Mouse (Mus musculus) 3T3-L1 (cell line): ENCODE measurements around the gene Zfp593.

Experiments used
- DNase-seq: peaks from one replicate; pipeline ENCODE4 v3.0.0-alpha.2; 2015; ENCODE audit warnings: low read depth, low spot score

The Zfp593 gene

GRCm38 (mm10) chr4:134245148-134245843 lies at the start of gene Zfp593:
Gene Zfp593 (minus strand): TSS chr4:134245592.
- DNase-seq, result peak; percentile 90

GRCm38 (mm10) chr4:134293692-134294163 lies 48.3 kb upstream of the Zfp593 start:
- DNase-seq, result no peak

- no peak for DNase-seq
These were observed 47.8 kb upstream of the Zfp593 start for GRCm38 (mm10) chr4:134293061-134293691.

GRCm38 (mm10) chr4:134292067-134292466 lies 46.7 kb upstream of the Zfp593 start:
- DNase-seq, result peak; percentile 85

- DNase-seq, result peak; percentile 55
These were observed 43.2 kb upstream of the Zfp593 start for GRCm38 (mm10) chr4:134288397-134289256.

- peak; percentile 83 for DNase-seq
These were observed 42.2 kb upstream of the Zfp593 start, which contains the start of gene Pdik1l for GRCm38 (mm10) chr4:134287575-134288025. Gene Pdik1l (minus strand): TSS chr4:134287895.

- peak; percentile 71 for DNase-seq
These were observed 41.8 kb upstream of the Zfp593 start for GRCm38 (mm10) chr4:134287168-134287564.

GRCm38 (mm10) chr4:134286226-134287167 lies 41.1 kb upstream of the Zfp593 start:
- no peak for DNase-seq

- DNase-seq, result no peak
These were observed 39.5 kb upstream of the Zfp593 start for GRCm38 (mm10) chr4:134284942-134285341.

- no peak for DNase-seq
These were observed 28.3 kb upstream of the Zfp593 start for GRCm38 (mm10) chr4:134273417-134274345.

- DNase-seq, result no peak
These were observed 27.5 kb upstream of the Zfp593 start for GRCm38 (mm10) chr4:134272731-134273416.

- no peak for DNase-seq
These were observed 26.6 kb upstream of the Zfp593 start for GRCm38 (mm10) chr4:134271979-134272378.

- DNase-seq, result peak; percentile 16
These were observed 24.2 kb upstream of the Zfp593 start for GRCm38 (mm10) chr4:134269622-134270021.

GRCm38 (mm10) chr4:134268102-134268655 lies 22.8 kb upstream of the Zfp593 start:
- no peak for DNase-seq

- DNase-seq, result no peak
These were observed 20.6 kb upstream of the Zfp593 start for GRCm38 (mm10) chr4:134265860-134266585.

GRCm38 (mm10) chr4:134263191-134263590 lies 17.8 kb upstream of the Zfp593 start:
- DNase-seq, result no peak

GRCm38 (mm10) chr4:134258354-134258753 lies 13.0 kb upstream of the Zfp593 start:
- DNase-seq, result no peak
